Mouse (Mus musculus) frontal cortex, postnatal 14 days (tissue): Measurements from ENCODE around the gene Strip1.

Source experiments
- DNase-seq, 2 experiments: peaks; one replicate each; pipeline ENCODE4 v3.0.0; 2022; ENCODE audit warnings: low spot score in 2 of 2

Gene Strip1

DNA sequence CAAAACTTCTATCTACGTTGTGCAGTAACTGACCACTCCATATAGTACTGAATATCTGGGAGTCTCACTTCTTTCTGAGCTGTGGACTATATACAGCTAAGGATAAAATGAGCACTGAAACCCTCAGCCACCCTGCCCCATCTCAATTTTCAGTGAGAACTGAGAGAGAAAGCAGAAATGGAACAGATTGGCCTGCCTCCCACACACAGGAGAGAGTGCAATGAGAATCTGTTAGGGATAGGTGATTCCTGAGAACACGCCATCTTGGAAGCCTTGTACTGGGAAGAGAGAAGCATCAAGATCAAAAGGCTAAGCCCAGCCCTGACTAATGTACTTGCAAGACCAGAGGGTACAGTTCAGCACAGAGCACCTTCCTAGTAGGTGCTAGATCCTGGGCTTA, 2.9 kb downstream of the Strip1 start:
- DNase-seq, result peak in 1 of 2 experiments; percentile 10

DNA sequence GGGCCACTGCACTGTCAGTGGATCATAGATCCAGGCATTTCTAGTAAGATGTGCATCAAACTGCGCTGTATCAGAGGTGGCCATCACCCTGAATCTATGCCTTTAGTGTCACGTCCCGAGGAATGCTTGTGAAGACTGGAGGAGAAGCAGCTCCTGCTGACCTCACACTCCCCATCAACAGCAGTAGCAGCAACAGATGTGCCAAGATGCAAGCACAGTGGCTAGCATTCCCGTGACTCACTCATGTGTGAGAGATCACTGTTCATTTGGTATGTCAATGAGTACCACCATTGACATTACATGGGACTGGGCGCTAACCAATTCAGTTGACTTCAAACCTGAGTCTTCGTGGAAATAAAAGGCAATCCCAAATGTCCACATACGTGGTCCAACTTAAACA, 3.9 kb downstream of the Strip1 start:
- DNase-seq, result peak in 1 of 2 experiments; percentile 1

GRCm38 (mm10) chr3:107626751-107627150, 4.7 kb downstream of the Strip1 start:
- peak; percentile 1 to 2 for DNase-seq

- DNase-seq, result peak; percentile 1 to 2
Measured at GRCm38 (mm10) chr3:107625536-107625935, 6.0 kb downstream of the Strip1 start.

DNA sequence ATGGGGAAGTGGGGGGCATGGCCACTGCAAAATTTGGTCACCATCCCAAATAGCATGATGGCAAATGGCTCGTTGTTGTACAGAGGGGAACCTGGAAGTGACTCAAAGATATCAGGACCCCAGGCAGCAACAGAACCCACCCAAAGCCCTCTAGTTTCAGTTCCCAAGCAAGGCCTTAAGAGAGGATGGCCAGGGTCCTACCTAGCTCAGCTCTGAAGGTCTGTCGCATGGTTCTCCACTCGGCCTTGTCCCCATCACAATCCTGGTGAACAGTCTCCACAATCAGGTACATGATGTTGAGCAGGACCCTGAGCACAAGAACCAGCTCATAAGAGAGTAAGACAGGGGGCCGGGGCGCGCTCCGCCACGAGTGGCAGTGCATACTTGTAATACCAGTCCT, 7.1 kb downstream of the Strip1 start:
- DNase-seq, result peak; percentile 1 to 2

DNA sequence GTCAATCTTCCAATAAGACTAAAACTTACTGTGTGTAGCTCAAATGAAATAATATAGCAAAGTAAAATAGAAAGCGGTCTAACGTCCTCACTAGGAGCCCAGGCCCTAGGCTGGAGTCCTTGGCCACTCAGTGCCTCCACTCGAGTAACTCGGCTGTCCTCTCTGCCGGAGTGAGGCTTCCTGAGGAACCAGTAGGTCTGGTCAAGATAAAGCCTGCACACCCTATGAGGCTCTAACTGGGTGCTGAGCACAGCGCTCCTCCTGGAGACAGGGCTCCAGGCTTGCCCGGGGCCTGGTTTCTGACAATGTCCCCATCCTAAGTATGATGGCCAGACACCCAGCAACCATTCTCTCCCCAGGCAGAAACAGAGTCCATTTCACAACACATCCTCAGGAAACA, 9.0 kb downstream of the Strip1 start:
- DNase-seq, result peak in 1 of 2 experiments; percentile 3

DNA sequence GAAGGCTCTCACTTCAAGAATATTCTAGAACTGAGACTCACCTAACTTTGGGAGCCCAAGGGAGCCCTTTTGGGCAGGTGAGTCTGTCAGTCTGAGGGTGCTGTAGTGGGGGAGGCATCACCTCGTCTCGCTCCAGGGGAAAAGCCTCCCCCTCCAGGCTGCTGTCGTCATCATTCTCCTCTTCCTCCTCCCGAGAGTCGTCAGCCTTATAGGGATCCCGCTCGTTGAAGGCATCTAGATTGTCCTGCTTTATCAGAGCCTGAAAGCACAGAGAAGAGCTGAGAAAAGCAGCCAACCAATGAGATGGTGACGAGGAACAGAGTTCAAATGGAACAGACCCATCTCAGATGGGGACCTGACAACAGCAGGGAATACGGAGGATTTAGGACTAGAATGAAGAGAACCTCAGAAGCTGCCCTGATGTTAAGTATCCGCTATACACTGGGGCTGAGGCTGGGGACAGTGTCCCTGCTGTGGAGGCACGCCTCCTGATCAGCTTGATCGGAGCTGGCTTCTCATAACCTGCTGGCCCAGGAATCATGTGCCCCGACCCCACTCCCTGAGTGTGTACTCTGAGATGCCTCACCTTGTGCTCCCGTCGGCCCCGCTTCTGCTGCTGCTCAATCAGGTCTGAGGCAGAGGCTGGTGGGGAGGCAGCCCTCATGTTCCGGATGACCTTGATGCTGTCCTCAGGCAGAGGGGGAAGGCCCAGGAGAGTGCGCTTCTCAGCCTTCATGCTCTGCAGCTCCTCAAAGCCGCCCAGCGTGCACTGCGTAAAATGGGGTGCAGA, 10.0 kb downstream of the Strip1 start:
- peak; percentile 1 to 2 for DNase-seq

DNA sequence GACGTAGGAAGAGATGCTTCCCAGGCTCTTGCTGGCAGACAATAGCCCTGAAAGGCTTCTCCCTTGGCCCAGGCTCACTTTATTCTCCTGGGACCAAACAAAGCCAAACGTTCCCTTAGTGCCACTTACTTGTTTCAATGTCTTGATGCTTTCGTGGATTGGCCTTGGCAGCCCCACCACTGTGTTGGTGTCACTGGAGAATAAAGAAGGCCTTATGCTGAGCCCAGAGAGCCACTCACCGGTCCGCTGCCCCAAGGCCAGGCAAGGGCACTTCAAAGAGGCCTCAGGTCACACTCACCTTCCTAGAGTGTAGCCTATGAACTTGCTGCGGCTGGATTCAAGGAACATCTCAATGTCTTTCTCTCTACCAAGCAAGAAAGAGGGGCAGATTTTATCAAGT, 11.6 kb downstream of the Strip1 start:
- peak in 1 of 2 experiments; percentile 1 for DNase-seq

- peak in 1 of 2 experiments; percentile 2 for DNase-seq
Measured at GRCm38 (mm10) chr3:107617800-107618199, 13.7 kb downstream of the Strip1 start.

DNA sequence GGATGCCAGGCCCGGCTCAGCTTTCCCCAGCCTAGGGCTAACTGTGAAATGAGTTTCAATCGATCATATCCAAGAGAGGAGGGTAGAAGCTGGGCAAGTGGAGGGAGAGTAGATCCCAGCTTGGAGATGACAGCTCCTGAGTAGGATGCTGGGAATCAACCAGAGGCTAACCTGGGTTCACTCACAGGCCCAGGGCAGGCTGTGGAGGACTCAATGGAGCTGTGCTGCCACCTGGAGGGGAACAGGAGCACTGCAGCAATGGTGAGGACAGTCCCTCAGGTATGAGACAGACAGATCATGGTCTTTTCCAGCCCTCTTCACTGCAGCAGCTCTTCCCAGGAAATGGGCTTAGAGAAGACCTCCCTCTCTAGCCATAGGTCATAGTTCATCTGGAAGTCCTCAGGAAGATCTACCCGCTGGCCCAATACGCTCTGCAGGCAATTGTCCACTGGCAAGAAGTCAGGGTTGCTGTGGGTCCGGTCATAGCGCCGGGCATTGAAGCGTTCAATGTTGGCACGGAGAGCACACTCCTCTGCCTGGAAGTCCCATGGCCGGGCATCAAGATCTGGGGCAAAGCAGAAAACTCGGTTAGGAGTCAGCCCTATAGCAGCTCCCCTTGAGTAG, 18.5 kb downstream of the Strip1 start:
- DNase-seq, result peak; percentile 47 to 74

DNA sequence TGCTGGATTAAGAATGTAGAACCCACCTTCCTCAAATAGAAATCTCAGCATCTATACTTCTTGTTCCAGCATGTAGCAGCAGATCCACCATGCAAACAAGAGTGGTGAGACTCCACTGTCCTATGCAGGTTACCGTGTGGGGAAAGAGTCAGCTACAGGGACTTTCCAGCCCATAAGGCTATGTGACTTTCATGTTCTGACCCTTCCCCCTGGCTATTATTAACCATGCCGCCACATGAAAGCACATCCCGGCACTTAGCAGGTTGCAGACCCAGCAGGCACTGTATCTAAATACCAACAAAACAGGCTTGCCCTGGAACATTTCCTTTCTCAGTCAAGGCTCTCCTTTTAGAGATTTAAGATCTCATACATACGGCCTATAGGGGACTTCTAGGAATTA, 20.1 kb downstream of the Strip1 start:
- DNase-seq, result no peak

DNA sequence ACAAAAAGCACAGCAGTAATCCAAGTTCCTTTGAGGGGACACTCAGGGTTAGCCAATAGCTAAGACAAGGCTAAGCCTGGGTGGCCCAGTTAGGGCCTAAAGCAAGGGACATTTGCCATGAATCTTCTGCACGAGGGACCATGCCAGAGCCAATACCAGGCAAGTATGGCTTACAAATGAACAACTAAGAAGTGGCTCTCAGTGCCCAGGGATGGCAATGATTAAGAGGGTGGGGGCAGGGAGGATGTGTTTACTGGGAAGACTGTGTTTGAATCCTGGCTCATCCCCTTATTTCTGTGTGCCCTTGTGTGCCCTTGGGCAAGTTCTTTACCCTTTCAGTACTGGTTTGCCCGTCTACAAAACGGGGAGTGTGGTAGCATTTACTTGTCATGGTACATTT, 22.1 kb downstream of the Strip1 start:
- no peak for DNase-seq

- no peak for DNase-seq
Measured at GRCm38 (mm10) chr3:107608808-107609207, 22.7 kb downstream of the Strip1 start.

GRCm38 (mm10) chr3:107607221-107607620, 24.3 kb downstream of the Strip1 start:
- no peak for DNase-seq

- DNase-seq, result no peak
Measured at GRCm38 (mm10) chr3:107605304-107605703, 26.2 kb downstream of the Strip1 start.

- DNase-seq, result no peak
Measured at GRCm38 (mm10) chr3:107600127-107600526, 31.4 kb downstream of the Strip1 start.

- peak in 1 of 2 experiments; percentile 3 for DNase-seq
Measured at GRCm38 (mm10) chr3:107597586-107598389, 33.7 kb downstream of the Strip1 start.

DNA sequence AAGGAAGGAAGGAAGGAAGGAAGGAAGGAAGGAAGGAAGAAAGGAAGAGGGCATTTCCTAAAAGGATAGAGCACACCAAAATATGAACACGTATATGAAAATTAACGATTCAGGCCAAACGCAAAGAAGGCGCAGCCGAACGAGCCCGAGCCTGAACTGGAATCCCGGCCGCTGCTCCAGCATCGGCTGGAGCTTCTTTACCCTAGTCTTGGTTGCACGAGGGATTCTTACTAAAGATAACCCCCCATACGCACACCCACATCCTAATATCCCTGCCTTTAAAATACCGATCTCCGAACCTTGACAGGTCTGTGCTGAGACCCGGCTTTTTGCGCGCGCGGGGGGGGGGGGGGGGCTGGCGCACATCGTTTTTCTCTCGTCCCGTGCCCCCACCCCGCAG, 34.4 kb downstream of the Strip1 start:
- DNase-seq, result no peak

DNA sequence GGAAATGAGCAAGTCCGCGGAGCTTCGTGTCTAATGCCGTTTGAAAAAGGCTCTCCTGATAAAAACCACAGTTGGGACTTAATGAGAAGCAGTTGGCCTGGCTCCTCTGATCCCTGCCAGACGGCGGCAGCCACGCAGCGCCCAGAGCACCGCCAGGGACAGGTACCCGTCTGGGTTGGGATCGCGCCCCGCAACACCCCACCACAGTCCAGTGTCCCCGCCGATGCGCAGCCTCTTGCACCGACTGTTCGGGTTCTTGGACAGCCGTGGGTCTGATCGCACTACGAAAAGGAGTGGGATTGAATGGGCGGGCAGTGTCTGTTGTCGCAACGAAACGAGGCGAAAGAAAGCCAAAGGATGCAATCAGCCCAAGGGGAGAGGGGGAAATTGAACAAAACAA, 34.9 kb downstream of the Strip1 start:
- no peak for DNase-seq

DNA sequence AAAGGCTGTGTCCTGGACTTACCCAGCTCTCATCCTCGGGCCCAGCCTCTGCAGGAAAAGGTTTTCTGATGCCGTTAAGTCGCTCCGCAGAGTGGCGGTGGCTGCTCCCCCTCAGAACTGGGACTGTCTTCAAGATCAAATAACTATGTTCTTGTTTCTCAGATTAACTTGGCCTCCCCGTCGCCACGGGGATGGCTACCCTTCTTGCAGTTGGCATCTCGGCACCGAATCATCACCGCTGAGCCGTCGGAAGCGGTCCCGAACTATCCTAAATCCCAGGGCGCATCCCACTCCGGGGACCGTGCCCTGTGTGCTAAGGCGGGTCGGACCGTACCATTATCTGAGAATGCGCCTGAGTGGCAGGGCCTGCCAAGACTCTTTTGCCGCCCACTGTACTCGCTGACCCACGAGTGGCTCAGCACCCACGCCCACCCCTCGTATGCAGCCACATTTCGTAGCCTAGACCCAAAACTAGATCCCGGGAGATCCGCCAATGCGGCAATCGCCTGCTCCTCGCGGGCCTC, 35.5 kb downstream of the Strip1 start:
- peak in 1 of 2 experiments; percentile 4 for DNase-seq

GRCm38 (mm10) chr3:107595264-107595937, 36.1 kb downstream of the Strip1 start:
- DNase-seq, result no peak
